Mouse (Mus musculus) liver, embryonic 11.5 days (tissue): Measurements from ENCODE around the gene Gna14. TPM values are rescaled to one million over a fixed set of nuclear protein-coding genes. Genes with fewer than 3 reads are reported as not detected.

Source experiments
- ATAC-seq: fragments of 200-750 bp; cut with Nextera tagmentation; replicated peaks from 2 replicates; pipeline ENCODE4 v1.8.0; 2017; ENCODE audit warnings: moderate number of reproducible peaks, mild to moderate bottlenecking, moderate TSS enrichment, moderate library complexity; ENCODE audit not compliant: low FRiP score
- DNase-seq: peaks from one replicate; pipeline ENCODE4 v3.0.0-alpha.2; 2017; ENCODE audit warnings: low spot score
- H3K27ac ChIP-seq: fragments of 300-500 bp; sonication (generic); 2 replicates; pipeline ENCODE4 v1.5.1; 2014; ENCODE audit warnings: mild to moderate bottlenecking, low read depth, low read length, control low read depth
- H3K27me3 ChIP-seq: fragments of 300-500 bp; sonication (generic); replicated peaks from 2 replicates; pipeline ENCODE4 v1.6.1; 2014; ENCODE audit warnings: low read length, mixed read lengths; ENCODE audit not compliant: control insufficient read depth, insufficient read depth
- H3K36me3 ChIP-seq: fragments of 300-500 bp; sonication (generic); 2 replicates; pipeline ENCODE4 v1.6.1; 2014; ENCODE audit warnings: mild to moderate bottlenecking, low read length, moderate library complexity, mixed read lengths; ENCODE audit not compliant: control insufficient read depth, insufficient read depth
- H3K4me1 ChIP-seq: fragments of 300-500 bp; sonication (generic); replicated peaks from 2 replicates; pipeline ENCODE4 v1.6.1; 2014; ENCODE audit warnings: low read length, mixed read lengths; ENCODE audit not compliant: control insufficient read depth, insufficient read depth
- H3K4me2 ChIP-seq: fragments of 300-500 bp; sonication (generic); 2 replicates; pipeline ENCODE4 v1.6.1; 2014; ENCODE audit warnings: mild to moderate bottlenecking, control low read depth, moderate library complexity
- H3K4me3 ChIP-seq: fragments of 300-500 bp; sonication (generic); 2 replicates; pipeline ENCODE4 v1.5.1; 2014; ENCODE audit warnings: low read depth, low read length, control low read depth
- H3K9ac ChIP-seq: fragments of 300-500 bp; sonication (generic); 2 replicates; pipeline ENCODE4 v1.6.1; 2014; ENCODE audit warnings: low read depth, low read length, control low read depth
- H3K9me3 ChIP-seq: fragments of 300-500 bp; sonication (generic); 2 replicates; pipeline ENCODE4 v1.6.1; 2016; ENCODE audit warnings: low read length, inconsistent platforms, mixed read lengths; ENCODE audit not compliant: control insufficient read depth
- WGBS: fragments of 180-500 bp; shearing (Covaris S2); extraction: QIAGEN DNeasy Blood & Tissue Kit; methylation state at CpG from one replicate; pipeline ENCODE4 v1.1.7; 2014; 5-methylcytosine and 5-hydroxymethylcytosine counted together
- polyA plus RNA-seq: library from polyadenylated mRNA; unstranded; fragments of >200 nt; fragmentation: Nextera tagmentation; extraction: Ambion mirVana; gene quantifications from 2 replicates; pipeline ENCODE4 v1.2.1, GENCODE M21; 2014

Gene Gna14
- 4.0 and 4.2 TPM in 2 replicates for polyA plus RNA-seq

DNA sequence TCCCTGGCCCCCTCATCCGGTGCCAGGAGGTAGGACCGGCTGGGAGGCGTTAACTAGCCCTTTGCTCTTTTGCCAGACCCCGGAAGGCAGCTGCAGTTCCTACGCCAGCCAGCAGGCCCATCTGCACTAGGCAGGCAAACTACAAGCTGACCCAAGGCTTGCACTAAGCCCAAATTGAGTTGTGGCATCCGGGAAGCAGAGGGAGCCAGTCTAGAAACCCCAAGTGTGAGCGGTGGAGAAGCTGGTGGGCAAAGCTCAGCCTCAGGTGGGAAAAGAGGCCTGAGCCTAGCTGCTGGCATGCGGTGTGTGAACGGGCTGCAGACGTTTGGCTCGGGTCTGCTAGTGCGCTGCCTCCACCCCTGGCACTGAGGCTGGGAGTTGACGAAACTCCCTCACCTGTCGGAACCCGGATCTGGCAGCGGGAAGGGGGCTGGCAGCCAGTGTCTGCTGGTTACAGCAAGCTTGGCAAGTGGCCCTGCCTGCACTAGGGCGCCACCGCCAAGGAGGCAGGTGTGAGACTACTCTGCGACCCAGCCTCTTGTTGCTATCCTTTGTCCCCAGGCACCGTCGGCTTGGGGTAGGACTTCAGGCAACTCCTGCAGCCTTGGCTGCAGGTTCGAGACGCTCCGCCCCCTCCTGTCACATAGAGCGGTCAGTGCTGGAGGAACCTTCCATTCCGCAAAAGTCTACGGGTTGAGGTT, at the start of gene Gna14:
Gene Gna14 (plus strand): TSS at position 232 of the 701 bp plus-strand sequence.
- DNase-seq (peak; percentile 79), ATAC-seq (peak; percentile 72)
- no peaks in the 10 kb centered on the region for H3K9me3 ChIP-seq
- no peaks in the 10 kb centered on the region for H3K36me3 ChIP-seq
- H3K4me3 ChIP-seq = peak within 1 kb of the TSS; percentile 58
- H3K4me1 ChIP-seq = peaks cover 21% of the 10 kb centered on the region
- WGBS = 2% methylated on average over 27 of the region's 27 CpGs
- H3K27ac ChIP-seq = no peak within 1 kb of the TSS
- H3K27me3 ChIP-seq = peaks cover 15% of the 10 kb centered on the region
- H3K4me2 ChIP-seq = peak within 1 kb of the TSS; percentile 96
- H3K9ac ChIP-seq = peak within 1 kb of the TSS; percentile 44

DNA sequence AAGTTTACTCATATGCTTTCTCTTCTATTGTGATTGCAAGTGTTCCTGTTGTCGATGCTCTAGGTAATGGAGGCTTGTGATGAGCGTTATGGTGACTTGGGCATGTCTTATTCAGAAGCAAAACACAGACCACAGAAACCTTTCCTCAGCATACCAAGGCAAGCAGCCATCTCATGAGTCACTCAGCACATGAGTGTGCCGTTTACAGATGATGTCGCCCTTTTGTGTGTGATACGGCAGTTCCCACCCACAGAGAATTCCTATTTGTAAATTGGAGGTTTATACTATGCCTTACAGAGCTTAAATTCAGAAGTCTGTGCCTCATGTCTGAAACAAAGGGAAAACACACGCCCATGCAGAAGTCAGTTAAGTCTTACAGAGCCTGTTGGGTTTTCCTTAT, 49.0 kb upstream of the Gna14 start:
- Histone ChIP-seq H3K9me3 (no peaks in the 10 kb centered on the region), H3K27ac (no peak overlapping the region), H3K36me3 (no peaks in the 10 kb centered on the region), H3K4me3 (no peak overlapping the region), H3K4me2 (no peak overlapping the region), H3K27me3 (no peaks in the 10 kb centered on the region), H3K9ac (no peak overlapping the region), H3K4me1 (no peaks in the 10 kb centered on the region)
- no peak for DNase-seq
- 87% methylated on average over 6 of the region's 6 CpGs for WGBS
- no peak for ATAC-seq

DNA sequence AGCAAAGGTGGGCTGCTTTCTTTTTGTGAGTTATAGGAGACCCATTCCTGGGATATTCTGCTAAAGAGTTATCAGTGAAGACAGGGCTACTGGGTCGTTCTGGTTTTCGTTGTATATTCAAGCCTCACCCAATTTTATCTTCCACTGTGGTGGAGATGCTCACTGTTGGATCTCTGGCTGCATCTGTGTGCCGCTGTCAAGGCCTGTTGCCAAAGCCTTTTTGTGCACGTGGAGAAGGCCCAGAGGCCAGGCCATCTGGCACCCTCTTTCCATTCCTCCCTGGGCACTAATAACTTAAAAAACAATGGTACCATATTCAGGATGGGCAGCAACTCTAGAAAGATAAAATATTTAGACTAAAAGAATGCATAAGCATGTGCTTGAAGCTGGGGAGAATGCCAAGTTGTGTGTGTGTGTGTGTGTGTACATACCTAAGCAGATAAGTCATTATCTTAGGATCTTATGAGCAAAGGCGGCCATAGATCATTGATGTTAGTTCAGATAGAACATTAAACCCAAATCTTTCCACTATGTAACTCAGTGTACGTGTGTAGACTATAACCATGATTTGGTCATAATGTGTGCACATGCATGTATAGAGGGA, 45.3 kb upstream of the Gna14 start:
- 77% methylated on average over 6 of the region's 6 CpGs for WGBS
- H3K27ac ChIP-seq = no peak overlapping the region
- no peaks in the 10 kb centered on the region for H3K36me3 ChIP-seq
- no peak for ATAC-seq
- no peak overlapping the region for H3K9ac ChIP-seq
- H3K4me3 ChIP-seq = no peak overlapping the region
- no peak overlapping the region for H3K4me2 ChIP-seq
- H3K4me1 ChIP-seq = no peaks in the 10 kb centered on the region
- H3K9me3 ChIP-seq = no peaks in the 10 kb centered on the region
- DNase-seq = no peak
- H3K27me3 ChIP-seq = no peaks in the 10 kb centered on the region

DNA sequence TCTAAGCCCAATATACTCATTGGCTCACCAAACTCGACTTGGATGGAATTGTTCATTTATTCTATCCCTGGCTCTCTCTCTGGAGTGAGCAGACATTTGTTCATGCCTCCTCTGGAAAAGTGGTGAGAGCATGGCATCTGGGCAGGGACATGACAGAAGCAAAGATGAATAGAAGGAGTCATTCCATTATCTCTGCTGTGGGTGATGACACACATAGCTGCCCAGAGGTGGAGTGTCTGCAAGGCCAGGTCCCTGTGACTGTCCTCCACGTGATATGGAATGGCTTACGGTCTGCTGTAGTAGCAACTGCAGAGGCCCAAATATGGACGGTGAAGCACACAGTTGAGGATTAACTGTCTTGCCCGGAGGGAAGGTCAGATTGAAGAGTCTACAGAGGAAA, 41.2 kb upstream of the Gna14 start:
- H3K9ac ChIP-seq = no peak overlapping the region
- no peaks in the 10 kb centered on the region for H3K4me1 ChIP-seq
- H3K9me3 ChIP-seq = no peaks in the 10 kb centered on the region
- H3K27me3 ChIP-seq = no peaks in the 10 kb centered on the region
- DNase-seq = no peak
- no peak overlapping the region for H3K27ac ChIP-seq
- no peak overlapping the region for H3K4me3 ChIP-seq
- WGBS = 77% methylated on average over 5 of the region's 5 CpGs
- H3K4me2 ChIP-seq = no peak overlapping the region
- ATAC-seq = no peak
- H3K36me3 ChIP-seq = no peaks in the 10 kb centered on the region

DNA sequence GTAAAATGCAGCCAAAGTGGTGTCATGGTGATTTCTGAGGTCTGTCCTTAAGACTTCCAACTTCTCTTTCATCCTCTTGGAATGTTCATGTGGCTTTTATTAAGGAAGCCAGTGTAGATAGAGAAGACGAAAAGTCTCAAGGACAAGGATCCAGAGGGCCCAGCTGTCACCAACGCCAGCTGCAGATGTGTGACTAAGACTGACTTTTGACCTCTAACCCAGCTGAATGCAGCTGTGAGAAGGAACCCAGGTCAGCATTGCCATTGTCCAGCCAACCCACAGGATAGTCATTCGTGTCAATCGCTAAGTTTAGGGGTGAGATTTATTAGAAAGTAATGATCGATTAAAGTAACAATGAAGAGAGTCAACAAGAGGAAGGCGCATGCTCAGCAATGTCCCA, 32.5 kb upstream of the Gna14 start:
- ATAC-seq (no peak), DNase-seq (no peak)
- no peak overlapping the region for H3K4me3 ChIP-seq
- no peak overlapping the region for H3K4me2 ChIP-seq
- WGBS = 79% methylated on average over 6 of the region's 6 CpGs
- H3K36me3 ChIP-seq = no peaks in the 10 kb centered on the region
- H3K9me3 ChIP-seq = no peaks in the 10 kb centered on the region
- H3K9ac ChIP-seq = no peak overlapping the region
- no peaks in the 10 kb centered on the region for H3K27me3 ChIP-seq
- no peaks in the 10 kb centered on the region for H3K4me1 ChIP-seq
- H3K27ac ChIP-seq = no peak overlapping the region

DNA sequence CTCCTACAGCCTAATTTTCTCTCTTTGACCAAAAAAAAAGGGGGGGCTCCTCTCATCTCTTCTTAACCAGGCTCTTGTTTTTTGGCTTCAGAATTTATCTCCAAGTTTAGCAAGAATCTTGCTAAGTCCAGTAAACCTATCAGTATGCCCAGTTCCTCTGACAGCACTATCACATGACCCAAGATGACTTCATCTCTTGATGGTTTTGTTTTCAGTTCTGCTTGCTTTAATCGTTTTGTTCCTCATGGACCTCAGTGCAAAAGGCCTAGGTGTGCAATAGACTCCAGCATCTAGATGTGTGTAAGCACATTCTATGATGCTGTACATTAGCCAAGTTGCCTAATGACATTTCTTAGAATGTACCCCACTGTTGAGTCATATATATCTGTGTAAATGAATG, 27.8 kb upstream of the Gna14 start:
- no peaks in the 10 kb centered on the region for H3K36me3 ChIP-seq
- no peak overlapping the region for H3K9ac ChIP-seq
- no peak overlapping the region for H3K27ac ChIP-seq
- no peaks in the 10 kb centered on the region for H3K4me1 ChIP-seq
- H3K4me3 ChIP-seq = no peak overlapping the region
- 70% methylated on average over 1 of the region's 1 CpGs for WGBS
- no peak overlapping the region for H3K4me2 ChIP-seq
- no peaks in the 10 kb centered on the region for H3K9me3 ChIP-seq
- H3K27me3 ChIP-seq = no peaks in the 10 kb centered on the region
- DNase-seq (no peak), ATAC-seq (no peak)

DNA sequence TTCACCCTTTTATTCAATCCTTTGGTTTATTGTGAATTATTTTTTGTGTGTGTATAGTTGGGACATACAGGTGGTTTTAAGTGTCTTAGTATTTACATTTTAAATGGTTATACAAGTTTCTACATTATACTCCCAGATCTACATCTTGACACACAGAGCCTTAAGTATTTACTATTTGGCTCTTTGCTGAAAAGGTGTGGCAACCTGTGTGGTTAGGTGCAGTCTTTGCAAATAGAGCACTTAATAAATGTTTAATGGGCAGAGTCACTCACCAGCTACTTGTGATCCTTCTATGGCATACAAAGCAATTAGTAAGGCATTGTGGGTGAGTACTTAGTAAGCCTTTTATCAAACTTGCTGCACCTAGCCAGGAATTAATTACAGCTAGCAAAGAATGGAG, 24.3 kb upstream of the Gna14 start:
- Histone ChIP-seq H3K4me3 (no peak overlapping the region), H3K9ac (no peak overlapping the region), H3K36me3 (no peaks in the 10 kb centered on the region), H3K9me3 (no peaks in the 10 kb centered on the region), H3K27ac (no peak overlapping the region), H3K4me1 (no peaks in the 10 kb centered on the region), H3K27me3 (no peaks in the 10 kb centered on the region), H3K4me2 (no peak overlapping the region)
- ATAC-seq (no peak), DNase-seq (no peak)

DNA sequence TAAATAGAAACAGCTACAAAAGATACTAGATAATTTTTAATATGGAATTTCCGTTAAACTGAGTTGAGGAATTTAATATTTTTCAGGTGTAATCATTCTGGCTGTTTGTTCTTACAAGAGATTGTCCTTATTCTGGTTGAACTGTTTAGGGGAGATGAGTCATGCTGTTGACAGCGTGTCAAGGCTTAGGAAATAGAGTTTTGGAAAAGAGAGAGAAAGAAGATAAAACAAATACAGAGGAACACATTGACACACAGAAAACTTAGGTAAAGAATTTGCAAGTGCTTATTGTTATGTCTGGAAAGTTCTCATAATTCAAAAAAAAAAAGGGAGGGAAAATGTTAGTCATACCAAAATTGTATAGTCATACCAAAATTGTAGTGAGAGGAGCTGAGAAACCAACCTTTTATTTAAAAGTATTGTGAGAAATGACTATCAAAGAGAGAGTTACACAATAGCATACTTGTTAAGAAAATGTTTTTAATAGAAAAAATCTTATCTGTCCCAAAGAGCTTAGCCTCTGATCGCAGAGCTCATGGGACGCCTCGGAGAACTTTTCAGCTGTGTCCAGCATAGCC, 17.4 kb upstream of the Gna14 start:
- no peak overlapping the region for H3K27ac ChIP-seq
- DNase-seq (no peak), ATAC-seq (no peak)
- H3K9me3 ChIP-seq = no peaks in the 10 kb centered on the region
- H3K4me1 ChIP-seq = no peaks in the 10 kb centered on the region
- H3K4me2 ChIP-seq = no peak overlapping the region
- H3K9ac ChIP-seq = no peak overlapping the region
- H3K36me3 ChIP-seq = no peaks in the 10 kb centered on the region
- WGBS = 87% methylated on average over 5 of the region's 5 CpGs
- H3K4me3 ChIP-seq = no peak overlapping the region
- H3K27me3 ChIP-seq = no peaks in the 10 kb centered on the region

DNA sequence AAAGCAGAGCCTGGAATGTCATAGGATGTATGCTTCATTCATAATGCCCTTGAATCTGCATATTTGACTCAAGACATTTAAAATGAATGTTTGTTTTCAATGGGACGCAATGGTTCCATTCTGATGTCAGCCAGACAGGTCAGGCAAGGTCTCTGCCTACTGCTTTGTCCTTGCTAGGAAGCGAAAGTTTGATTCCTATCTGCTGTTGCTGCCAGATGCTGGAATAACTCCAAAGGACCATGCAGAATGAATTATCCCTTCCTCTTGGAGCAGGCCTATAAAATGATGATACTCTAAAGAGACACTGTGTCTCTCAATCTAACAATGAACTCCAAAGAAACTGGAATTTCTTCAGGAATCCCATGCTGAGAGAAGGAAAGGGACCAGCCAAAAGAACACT, 10.0 kb upstream of the Gna14 start:
- H3K9ac ChIP-seq = no peak overlapping the region
- no peaks in the 10 kb centered on the region; the same call in none of the 2 replicates for H3K9me3 ChIP-seq
- no peak overlapping the region for H3K4me2 ChIP-seq
- no peaks in the 10 kb centered on the region for H3K27me3 ChIP-seq
- no peaks in the 10 kb centered on the region for H3K4me1 ChIP-seq
- WGBS = 76% methylated on average over 2 of the region's 2 CpGs
- no peak overlapping the region for H3K4me3 ChIP-seq
- no peak for ATAC-seq
- H3K27ac ChIP-seq = no peak overlapping the region
- DNase-seq = no peak
- no peaks in the 10 kb centered on the region for H3K36me3 ChIP-seq
